Mouse (Mus musculus) mammary gland, adult 2 months (tissue): Measurements from ENCODE around the gene Gm21891. TPM values are rescaled to one million over a fixed set of nuclear protein-coding genes. Genes with fewer than 3 reads are reported as not detected.

Experiments used
- polyA plus RNA-seq: library from polyadenylated mRNA; depleted of rRNA; stranded (reverse); fragments of >200 nt; gene quantifications from 2 replicates; pipeline ENCODE4 v1.2.3, GENCODE M21; 2012; ENCODE audit warnings: low replicate concordance; rRNA removed

The Gm21891 gene
- not detected in 2 replicates for polyA plus RNA-seq

GRCm38 (mm10) chrY:13133392-13133791 is at the start of gene Gm21891:
Gene Gm21891 (minus strand): TSS chrY:13133492.

GRCm38 (mm10) chrY:13161668-13162067 is 28.4 kb upstream of the Gm21891 start, which contains the start of gene Gm21425:
Gene Gm21425 (plus strand): TSS chrY:13161968.

Other genes starting within 250 kb of the Gm21891 start
- gene Gm20807, start 90.6 kb downstream of the Gm21891 start, polyA plus RNA-seq, result not detected in 2 replicates
- not detected in 2 replicates for gene Gm21425, start 28.5 kb upstream of the Gm21891 start, polyA plus RNA-seq
- not detected in 2 replicates for gene Gm21828, start 90.4 kb upstream of the Gm21891 start, polyA plus RNA-seq
- gene Gm21440, start 118.9 kb upstream of the Gm21891 start, polyA plus RNA-seq, result not detected in 2 replicates
- not detected in 2 replicates for gene Gm21454, start 119.0 kb upstream of the Gm21891 start, polyA plus RNA-seq
- not detected in 2 replicates for gene Gm21725, start 215.6 kb upstream of the Gm21891 start, polyA plus RNA-seq